Mouse (Mus musculus) lung, postnatal 0 days (tissue): ENCODE data around the gene Cox4i2.

Source experiments
- CTCF ChIP-seq: IDR thresholded peaks from 2 replicates; pipeline ENCODE4 v1.5.1; 2016; ENCODE audit warnings: antibody characterized with exemption, mild to moderate bottlenecking
- EP300 ChIP-seq: IDR thresholded peaks from 2 replicates; pipeline ENCODE4 v1.6.1; 2016; ENCODE audit warnings: antibody characterized with exemption, mild to moderate bottlenecking, control low read depth

DNA sequence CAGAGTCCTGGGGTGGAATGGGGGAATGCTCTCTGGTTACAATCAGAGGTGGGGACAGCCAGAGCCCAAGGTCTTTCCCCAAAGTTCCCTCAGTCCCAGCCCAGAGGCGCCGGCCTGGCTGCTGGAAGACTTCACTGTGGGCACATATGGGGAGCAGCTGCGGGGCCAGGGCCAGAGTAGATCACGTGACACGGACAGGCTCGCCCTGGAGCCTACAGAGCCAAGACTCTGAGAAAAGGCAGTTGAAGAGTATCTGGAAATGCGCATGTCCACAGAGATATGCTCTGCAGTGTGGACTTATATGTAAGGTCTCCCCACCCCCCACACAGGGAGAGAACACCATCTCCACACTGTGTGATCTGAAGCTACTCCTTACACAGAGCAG, 24.3 kb upstream of the Cox4i2 start:
- TF ChIP-seq CTCF (no peak), EP300 (no peak)
